Mouse (Mus musculus) MEL (cell line): ENCODE results near the gene Slc44a3. TPM values are rescaled to one million over a fixed set of nuclear protein-coding genes. Genes with fewer than 3 reads are reported as not detected.

Experiments used
- DNase-seq: peaks from one replicate; pipeline ENCODE4 v3.0.0; 2011; ENCODE audit warnings: low read depth, low spot score
- H3K27ac ChIP-seq: 2 replicates; pipeline ENCODE4 v1.5.1; 2012; ENCODE audit warnings: low read depth, mild to moderate bottlenecking, control low read depth, low read length, moderate library complexity; ENCODE audit not compliant: control insufficient read depth
- H3K27me3 ChIP-seq, 2 experiments: fragments of 150-350 bp in 1 of 2; sonication (generic) in 1 of 2; 2 replicates each; pipeline ENCODE4 v1.6.1; 2012; ENCODE audit warnings: low read length in 2 of 2, mild to moderate bottlenecking in 2 of 2, improper control_type of control experiment in 1 of 2, moderate library complexity in 1 of 2; ENCODE audit not compliant: insufficient read depth in 2 of 2, control insufficient read depth in 1 of 2
- H3K36me3 ChIP-seq, 2 experiments: 2 replicates each; pipeline ENCODE4 v1.6.1; 2012 to 2014; ENCODE audit warnings: low read length in 2 of 2, improper control_type of control experiment in 1 of 2, inconsistent platforms in 1 of 2, mild to moderate bottlenecking in 1 of 2; ENCODE audit not compliant: insufficient read depth in 2 of 2, control insufficient read depth in 1 of 2
- H3K4me1 ChIP-seq, 2 experiments: fragments of 150-350 bp in 1 of 2; sonication (generic) in 1 of 2; 2 replicates each; pipeline ENCODE4 v1.6.1; 2012; ENCODE audit warnings: low read length in 2 of 2, improper control_type of control experiment in 1 of 2, mild to moderate bottlenecking in 1 of 2; ENCODE audit not compliant: insufficient read depth in 2 of 2, control insufficient read depth in 1 of 2
- H3K4me3 ChIP-seq, 2 experiments: fragments of 150-350 bp in 1 of 2; sonication (generic) in 1 of 2; 2 replicates each; pipeline ENCODE4 v1.5.1; 2012; ENCODE audit warnings: low read depth in 2 of 2, low read length in 2 of 2, mild to moderate bottlenecking in 2 of 2, moderate library complexity in 2 of 2, control low read depth in 1 of 2, improper control_type of control experiment in 1 of 2; ENCODE audit not compliant: control insufficient read depth in 1 of 2, insufficient read depth in 1 of 2
- H3K79me2 ChIP-seq: 2 replicates; pipeline ENCODE4 v1.6.1; 2012; ENCODE audit warnings: mild to moderate bottlenecking, low read length, moderate library complexity; ENCODE audit not compliant: control insufficient read depth, poor library complexity, insufficient read depth
- H3K9ac ChIP-seq: 2 replicates; pipeline ENCODE4 v1.6.1; 2012; ENCODE audit warnings: low read depth, mild to moderate bottlenecking, control low read depth, low read length, moderate library complexity; ENCODE audit not compliant: control insufficient read depth, poor library complexity, severe bottlenecking
- H3K9me3 ChIP-seq: fragments of 150-350 bp; sonication (generic); replicated peaks from 2 replicates; pipeline ENCODE4 v1.6.1; 2012; ENCODE audit warnings: mild to moderate bottlenecking, low read length, improper control_type of control experiment, moderate library complexity; ENCODE audit not compliant: insufficient read depth
- CHD1 ChIP-seq: IDR thresholded peaks from 2 replicates; pipeline ENCODE4 v1.6.1; 2012; ENCODE audit warnings: low read depth, mild to moderate bottlenecking, inconsistent platforms, low read length, improper control_type of control experiment
- CHD2 ChIP-seq: IDR thresholded peaks from 2 replicates; pipeline ENCODE4 v1.6.1; 2011; ENCODE audit warnings: low read length, improper control_type of control experiment
- GATA1 ChIP-seq: IDR thresholded peaks from 2 replicates; pipeline ENCODE4 v1.6.1; 2011; ENCODE audit warnings: low read depth, low read length, improper control_type of control experiment
- HCFC1 ChIP-seq: IDR thresholded peaks from 2 replicates; pipeline ENCODE4 v1.6.1; 2012; ENCODE audit warnings: low read depth, mild to moderate bottlenecking, inconsistent platforms, low read length, improper control_type of control experiment, moderate library complexity
- MAFK ChIP-seq: IDR thresholded peaks from 2 replicates; pipeline ENCODE4 v1.6.1; 2011; ENCODE audit warnings: low read depth, mild to moderate bottlenecking, low read length, improper control_type of control experiment, borderline replicate concordance
- MAX ChIP-seq: IDR thresholded peaks from 2 replicates; pipeline ENCODE4 v1.6.1; 2011; ENCODE audit warnings: low read length, improper control_type of control experiment
- MAZ ChIP-seq: IDR thresholded peaks from 2 replicates; pipeline ENCODE4 v1.6.1; 2012; ENCODE audit warnings: low read depth, mild to moderate bottlenecking, inconsistent platforms, low read length, improper control_type of control experiment
- MYC ChIP-seq: IDR thresholded peaks from 2 replicates; pipeline ENCODE4 v1.6.1; 2011; ENCODE audit warnings: low read depth, mild to moderate bottlenecking, low read length, improper control_type of control experiment, moderate library complexity
- POLR2A ChIP-seq, 2 experiments: IDR thresholded peaks; 2 replicates each; pipeline ENCODE4 v1.6.1; 2011 to 2012; ENCODE audit warnings: low read length in 2 of 2, mild to moderate bottlenecking in 2 of 2, control low read depth in 1 of 2, improper control_type of control experiment in 1 of 2, low read depth in 1 of 2, moderate library complexity in 1 of 2; ENCODE audit not compliant: control insufficient read depth in 1 of 2, insufficient read depth in 1 of 2, poor library complexity in 1 of 2
- POLR2AphosphoS2 ChIP-seq: IDR thresholded peaks from 2 replicates; pipeline ENCODE4 v1.6.1; 2011; ENCODE audit warnings: low read length, improper control_type of control experiment
- POLR2AphosphoS5 ChIP-seq: IDR thresholded peaks from 2 replicates; pipeline ENCODE4 v1.6.1; 2012; ENCODE audit warnings: low read depth, borderline replicate concordance, mild to moderate bottlenecking, inconsistent platforms, low read length, moderate library complexity, mixed read lengths
- RCOR1 ChIP-seq: IDR thresholded peaks from 2 replicates; pipeline ENCODE4 v1.6.1; 2012; ENCODE audit warnings: low read depth, mild to moderate bottlenecking, inconsistent platforms, low read length, improper control_type of control experiment
- SIN3A ChIP-seq: IDR thresholded peaks from 2 replicates; pipeline ENCODE4 v1.6.1; 2012; ENCODE audit warnings: low read length, improper control_type of control experiment, inconsistent platforms
- TCF12 ChIP-seq: IDR thresholded peaks from 2 replicates; pipeline ENCODE4 v1.6.1; 2014; ENCODE audit warnings: low read depth, mild to moderate bottlenecking, inconsistent platforms, low read length, improper control_type of control experiment, moderate library complexity
- UBTF ChIP-seq: IDR thresholded peaks from 2 replicates; pipeline ENCODE4 v1.6.1; 2012; ENCODE audit warnings: low read depth, mild to moderate bottlenecking, inconsistent platforms, low read length, improper control_type of control experiment, moderate library complexity, borderline replicate concordance; ENCODE audit not compliant: insufficient read depth
- USF1 ChIP-seq: IDR thresholded peaks from 2 replicates; pipeline ENCODE4 v1.6.1; 2014; ENCODE audit warnings: low read depth, mild to moderate bottlenecking, inconsistent platforms, low read length, improper control_type of control experiment, moderate library complexity
- polyA plus RNA-seq, 2 experiments: library from polyadenylated mRNA; stranded (reverse) in 1 of 2; unstranded in 1 of 2; fragments of >175 nt in 1 of 2; fragments of >200 nt in 1 of 2; gene quantifications; 2 replicates each; pipeline versions ENCODE4 v1.2.1 to v1.2.4; 2012; ENCODE audit warnings: low replicate concordance in 2 of 2, low read depth in 1 of 2; ENCODE audit not compliant: insufficient read length in 2 of 2, insufficient read depth in 1 of 2, missing spikeins in 1 of 2
- total RNA-seq: library from RNA; depleted of rRNA; stranded (reverse); fragments of 300-350 nt; gene quantifications from 2 replicates; pipeline ENCODE4 v1.2.3, GENCODE M21; 2012

Slc44a3 gene
- total and polyA plus RNA-seq, 3 experiments = 0.08 to 0.11 TPM; not detected in 1

- Histone ChIP-seq H3K79me2 (no peaks in the 10 kb centered on the region), H3K27ac (no peak overlapping the region), H3K9ac (no peak overlapping the region), H3K4me1 (peaks cover under 1 to 7% of the 10 kb centered on the region in 2 experiments; a peak in 2 of 4 replicates), H3K27me3 (no peaks in the 10 kb centered on the region), H3K4me3 (no peak overlapping the region), H3K9me3 (no peaks in the 10 kb centered on the region), H3K36me3 (peaks cover 0 to 3% of the 10 kb centered on the region in 2 experiments; a peak in 1 of 4 replicates)
- no peak for TF ChIP-seq POLR2A (IDR thresholded peaks at IDR 0.05; ENCODE audit: control insufficient read depth in 1 of 2, insufficient read depth in 1 of 2, low read depth in 1 of 2, low read length in 2 of 2, poor library complexity in 1 of 2)
- DNase-seq = peak; percentile 21
These were observed 51.2 kb downstream of the Slc44a3 start for GRCm38 (mm10) chr3:121480961-121481436.

- no peak for DNase-seq
- Histone ChIP-seq H3K9ac (no peak overlapping the region), H3K27ac (no peak overlapping the region), H3K4me1 (peaks cover 4 to 8% of the 10 kb centered on the region in 2 experiments), H3K9me3 (no peaks in the 10 kb centered on the region), H3K4me3 (no peak overlapping the region), H3K36me3 (peaks cover 0 to 6% of the 10 kb centered on the region in 2 experiments; a peak in 1 of 4 replicates), H3K79me2 (no peaks in the 10 kb centered on the region)
- no peak for TF ChIP-seq HCFC1
- no peak for TF ChIP-seq MAX
- TF ChIP-seq SIN3A = no peak
- TF ChIP-seq POLR2AphosphoS5 = no peak
- TF ChIP-seq MAFK = no peak
- TF ChIP-seq MAZ = no peak
- TF ChIP-seq CHD1 = no peak
- TF ChIP-seq RCOR1 = no peak
- TF ChIP-seq TCF12 = no peak
- TF ChIP-seq MYC = no peak
- no peak for TF ChIP-seq GATA1
- no peak for TF ChIP-seq USF1
- no peak for TF ChIP-seq CHD2
- no peak for TF ChIP-seq UBTF
- no peak for TF ChIP-seq POLR2AphosphoS2
- TF ChIP-seq, all 39 proteins: peak for 0
- H3K27me3 ChIP-seq = no peaks in the 10 kb centered on the region
These were observed 51.9 kb downstream of the Slc44a3 start for GRCm38 (mm10) chr3:121480030-121480960.
